Mouse (Mus musculus): Measurements from ENCODE around the gene Ankrd60. TPM values are rescaled to one million over a fixed set of nuclear protein-coding genes. Genes with fewer than 3 reads are reported as not detected.

Ankrd60 gene
- polyA plus RNA-seq, 1 experiment from 2014 or later = not detected

GRCm38 (mm10) chr2:173528493-173528892, 49.7 kb downstream of the Ankrd60 start:
- no peaks in the 10 kb centered on the region for H3K36me3 ChIP-seq (replicated peaks; ENCODE audit: control insufficient read depth, insufficient read depth, low read depth, low read length)
- H3K4me1 ChIP-seq (ENCODE audit: control insufficient read depth, insufficient read depth, low read length) = no peaks in the 10 kb centered on the region
- no peak overlapping the region for H3K27ac ChIP-seq (replicated peaks; ENCODE audit: low read depth, low read length)
- no peaks in the 10 kb centered on the region for H3K9me3 ChIP-seq (replicated peaks; ENCODE audit: control insufficient read depth, low read length)
- no peak overlapping the region for H3K4me3 ChIP-seq (ENCODE audit: low read depth, low read length)
- ATAC-seq (replicated peaks; ENCODE audit: insufficient number of reproducible peaks, low FRiP score, low TSS enrichment, low read depth) (no peak), DNase-seq (ENCODE audit: low spot score) (no peak)
- no peak overlapping the region for H3K4me2 ChIP-seq (ENCODE audit: low read depth, low read length)
- no peaks in the 10 kb centered on the region for H3K27me3 ChIP-seq (ENCODE audit: control insufficient read depth, insufficient read depth, low read length)
- no peak overlapping the region for H3K9ac ChIP-seq (replicated peaks; ENCODE audit: low read length)
- WGBS = 78% methylated on average over 3 of the region's 3 CpGs

GRCm38 (mm10) chr2:173522376-173522775, 55.8 kb downstream of the Ankrd60 start, which contains the start of gene 1700021F07Rik:
Gene 1700021F07Rik (plus strand): TSS chr2:173522586.
- no peaks in the 10 kb centered on the region for H3K9me3 ChIP-seq (replicated peaks; ENCODE audit: control insufficient read depth, low read length)
- no peak within 1 kb of the TSS for H3K9ac ChIP-seq (replicated peaks; ENCODE audit: low read length)
- H3K4me3 ChIP-seq (ENCODE audit: low read depth, low read length) = no peak within 1 kb of the TSS
- H3K4me2 ChIP-seq (ENCODE audit: low read depth, low read length) = no peak within 1 kb of the TSS
- ATAC-seq (replicated peaks; ENCODE audit: insufficient number of reproducible peaks, low FRiP score, low TSS enrichment, low read depth) = no peak
- no peak within 1 kb of the TSS for H3K27ac ChIP-seq (replicated peaks; ENCODE audit: low read depth, low read length)
- H3K27me3 ChIP-seq (ENCODE audit: control insufficient read depth, insufficient read depth, low read length) = no peaks in the 10 kb centered on the region
- WGBS = 92% methylated on average over 18 of the region's 18 CpGs
- H3K4me1 ChIP-seq (ENCODE audit: control insufficient read depth, insufficient read depth, low read length) = no peaks in the 10 kb centered on the region
- H3K36me3 ChIP-seq (replicated peaks; ENCODE audit: control insufficient read depth, insufficient read depth, low read depth, low read length) = no peaks in the 10 kb centered on the region
- DNase-seq (ENCODE audit: low spot score) = no peak

Other genes starting within 250 kb of the Ankrd60 start
- not detected in 2 replicates for gene 1700021F07Rik, start 55.8 kb downstream of the Ankrd60 start, polyA plus RNA-seq (2014; fragmentation: Nextera tagmentation; extraction: Ambion mirVana)
- gene Rab22a, start 81.4 kb upstream of the Ankrd60 start, polyA plus RNA-seq (2014; fragmentation: Nextera tagmentation; extraction: Ambion mirVana) = 37.7 and 40.3 TPM in 2 replicates
- not detected in 2 replicates for gene 1700010B08Rik, start 141.1 kb upstream of the Ankrd60 start, polyA plus RNA-seq (2014; fragmentation: Nextera tagmentation; extraction: Ambion mirVana)
- 11.2 and 14.6 TPM in 2 replicates for gene Vapb, start 159.1 kb upstream of the Ankrd60 start, polyA plus RNA-seq (2014; fragmentation: Nextera tagmentation; extraction: Ambion mirVana)